Mouse (Mus musculus): ENCODE results near the gene Aff1. TPM values are rescaled to one million over a fixed set of nuclear protein-coding genes. Genes with fewer than 3 reads are reported as not detected.

Aff1 gene
- total and polyA plus RNA-seq, 3 experiments, result 10.5 to 46.9 (median 37.4) TPM

GRCm38 (mm10) chr5:103655346-103656118 lies 36.6 kb upstream of the Aff1 start, which contains the start of gene 1700016H13Rik:
Gene 1700016H13Rik, minus strand, starts transcription at chr5:103656010.
- DNase-seq, result peak; percentile 79 to 87
- WGBS, result 4% methylated on average over 56 of the region's 56 CpGs
- H3K4me1 ChIP-seq (ENCODE audit: control insufficient read depth, insufficient read depth, low read length), result peaks cover 2% of the 10 kb centered on the region
- H3K79me2 ChIP-seq (replicated peaks; ENCODE audit: control insufficient read depth, insufficient read depth, low read length), result no peaks in the 10 kb centered on the region
- no peak for TF ChIP-seq POLR2A (IDR thresholded peaks at IDR 0.05; ENCODE audit: insufficient read depth, low read depth, low read length)
- TF ChIP-seq CTCF (IDR thresholded peaks at IDR 0.05), result peak; percentile 70
- TF ChIP-seq EP300 (IDR thresholded peaks at IDR 0.05; ENCODE audit: insufficient read depth, low read depth, low read length), result no peak
- no peaks in the 10 kb centered on the region for H3K36me3 ChIP-seq (ENCODE audit: control insufficient read depth, insufficient read depth, low read length)
- H3K27ac ChIP-seq, result no peak within 1 kb of the TSS
- peaks cover 5% of the 10 kb centered on the region; the same call in 1 of the 2 replicates for H3K27me3 ChIP-seq (ENCODE audit: control insufficient read depth, insufficient read depth, low read length)
- intact Hi-C loops (cut with DNase I), result loop anchor here (5.0 kb wide), 2 partner anchors 33 to 58 kb away; no protein-coding TSS in a partner anchor
- peak within 1 kb of the TSS; percentile 58 for H3K9ac ChIP-seq (ENCODE audit: low read depth, low read length)
- peak within 1 kb of the TSS; percentile 66 for H3K4me3 ChIP-seq

GRCm38 (mm10) chr5:103658921-103659320 lies 33.3 kb upstream of the Aff1 start:
- TF ChIP-seq POLR2A (IDR thresholded peaks at IDR 0.05; ENCODE audit: insufficient read depth, low read depth, low read length) (no peak), CTCF (IDR thresholded peaks at IDR 0.05) (peak; percentile 43), EP300 (IDR thresholded peaks at IDR 0.05; ENCODE audit: insufficient read depth, low read depth, low read length) (no peak)
- no peak overlapping the region for H3K4me3 ChIP-seq
- no peak overlapping the region for H3K9ac ChIP-seq (ENCODE audit: low read depth, low read length)
- no peaks in the 10 kb centered on the region for H3K36me3 ChIP-seq (ENCODE audit: control insufficient read depth, insufficient read depth, low read length)
- intact Hi-C loops (cut with DNase I), result loop anchor here (1.0 to 5.0 kb wide), 3 partner anchors 37 to 303 kb away; no protein-coding TSS in a partner anchor
- no peaks in the 10 kb centered on the region for H3K79me2 ChIP-seq (replicated peaks; ENCODE audit: control insufficient read depth, insufficient read depth, low read length)
- peaks cover 5% of the 10 kb centered on the region; the same call in 1 of the 2 replicates for H3K27me3 ChIP-seq (ENCODE audit: control insufficient read depth, insufficient read depth, low read length)
- 67% methylated on average over 5 of the region's 5 CpGs for WGBS
- no peak for DNase-seq
- peaks cover 2% of the 10 kb centered on the region for H3K4me1 ChIP-seq (ENCODE audit: control insufficient read depth, insufficient read depth, low read length)
- H3K27ac ChIP-seq, result no peak overlapping the region

- Histone ChIP-seq H3K27me3 (ENCODE audit: control insufficient read depth, insufficient read depth, low read length) (peaks cover 5% of the 10 kb centered on the region; the same call in 1 of the 2 replicates), H3K27ac (no peak overlapping the region), H3K9ac (ENCODE audit: low read depth, low read length) (no peak overlapping the region), H3K4me3 (no peak overlapping the region), H3K36me3 (ENCODE audit: control insufficient read depth, insufficient read depth, low read length) (no peaks in the 10 kb centered on the region), H3K4me1 (ENCODE audit: control insufficient read depth, insufficient read depth, low read length) (peaks cover 2% of the 10 kb centered on the region), H3K79me2 (replicated peaks; ENCODE audit: control insufficient read depth, insufficient read depth, low read length) (no peaks in the 10 kb centered on the region)
- TF ChIP-seq POLR2A (IDR thresholded peaks at IDR 0.05; ENCODE audit: insufficient read depth, low read depth, low read length) (no peak), EP300 (IDR thresholded peaks at IDR 0.05; ENCODE audit: insufficient read depth, low read depth, low read length) (no peak), CTCF (IDR thresholded peaks at IDR 0.05) (peak; percentile 88)
- DNase-seq, result no peak
- intact Hi-C loops (cut with DNase I), result loop anchor here (1.0 to 5.0 kb wide), 3 partner anchors 37 to 303 kb away; no protein-coding TSS in a partner anchor
- 23% methylated on average over 3 of the region's 3 CpGs for WGBS
These were observed 32.6 kb upstream of the Aff1 start for GRCm38 (mm10) chr5:103659571-103659970.

GRCm38 (mm10) chr5:103664932-103665331 lies 27.2 kb upstream of the Aff1 start:
- 79% methylated on average over 9 of the region's 9 CpGs for WGBS
- TF ChIP-seq EP300 (IDR thresholded peaks at IDR 0.05; ENCODE audit: insufficient read depth, low read depth, low read length), result no peak
- TF ChIP-seq CTCF (IDR thresholded peaks at IDR 0.05), result no peak
- no peak for TF ChIP-seq POLR2A (IDR thresholded peaks at IDR 0.05; ENCODE audit: insufficient read depth, low read depth, low read length)
- no peaks in the 10 kb centered on the region for H3K79me2 ChIP-seq (replicated peaks; ENCODE audit: control insufficient read depth, insufficient read depth, low read length)
- no peak overlapping the region for H3K4me3 ChIP-seq
- H3K4me1 ChIP-seq (ENCODE audit: control insufficient read depth, insufficient read depth, low read length), result no peaks in the 10 kb centered on the region
- DNase-seq, result no peak
- no peak overlapping the region for H3K9ac ChIP-seq (ENCODE audit: low read depth, low read length)
- no peak overlapping the region for H3K27ac ChIP-seq
- H3K27me3 ChIP-seq (ENCODE audit: control insufficient read depth, insufficient read depth, low read length), result no peaks in the 10 kb centered on the region
- intact Hi-C loops (cut with DNase I), result no loop called here
- H3K36me3 ChIP-seq (ENCODE audit: control insufficient read depth, insufficient read depth, low read length), result no peaks in the 10 kb centered on the region

GRCm38 (mm10) chr5:103665876-103666275 lies 26.3 kb upstream of the Aff1 start:
- no peak for TF ChIP-seq CTCF (IDR thresholded peaks at IDR 0.05)
- TF ChIP-seq EP300 (IDR thresholded peaks at IDR 0.05; ENCODE audit: insufficient read depth, low read depth, low read length), result no peak

GRCm38 (mm10) chr5:103671858-103672257 lies 20.3 kb upstream of the Aff1 start:
- Histone ChIP-seq H3K4me3 (no peak overlapping the region), H3K36me3 (ENCODE audit: control insufficient read depth, insufficient read depth, low read length) (no peaks in the 10 kb centered on the region), H3K9ac (ENCODE audit: low read depth, low read length) (no peak overlapping the region), H3K4me1 (ENCODE audit: control insufficient read depth, insufficient read depth, low read length) (no peaks in the 10 kb centered on the region), H3K79me2 (replicated peaks; ENCODE audit: control insufficient read depth, insufficient read depth, low read length) (no peaks in the 10 kb centered on the region), H3K27me3 (ENCODE audit: control insufficient read depth, insufficient read depth, low read length) (no peaks in the 10 kb centered on the region), H3K27ac (no peak overlapping the region)
- TF ChIP-seq EP300 (IDR thresholded peaks at IDR 0.05; ENCODE audit: insufficient read depth, low read depth, low read length), result no peak
- no peak for TF ChIP-seq POLR2A (IDR thresholded peaks at IDR 0.05; ENCODE audit: insufficient read depth, low read depth, low read length)
- no peak for TF ChIP-seq CTCF (IDR thresholded peaks at IDR 0.05)
- no peak for DNase-seq
- WGBS, result 79% methylated on average over 3 of the region's 3 CpGs
- intact Hi-C loops (cut with DNase I), result no loop called here

More at GRCm38 (mm10) chr5:103665876-103666275, 26.3 kb upstream of the Aff1 start:
- H3K4me3 ChIP-seq, result no peak overlapping the region
- intact Hi-C loops (cut with DNase I), result no loop called here
- no peak for DNase-seq
- no peaks in the 10 kb centered on the region for H3K27me3 ChIP-seq (ENCODE audit: control insufficient read depth, insufficient read depth, low read length)
- WGBS, result 52% methylated on average over 2 of the region's 2 CpGs
- no peaks in the 10 kb centered on the region for H3K36me3 ChIP-seq (ENCODE audit: control insufficient read depth, insufficient read depth, low read length)
- H3K9ac ChIP-seq (ENCODE audit: low read depth, low read length), result no peak overlapping the region
- no peak overlapping the region for H3K27ac ChIP-seq
- H3K79me2 ChIP-seq (replicated peaks; ENCODE audit: control insufficient read depth, insufficient read depth, low read length), result no peaks in the 10 kb centered on the region
- no peaks in the 10 kb centered on the region for H3K4me1 ChIP-seq (ENCODE audit: control insufficient read depth, insufficient read depth, low read length)
